Mouse (Mus musculus): ENCODE measurements at regions not wholly inside any gene's neighbourhood (a gene's known extent, or its start where the extent isn't known, plus 50 kb on each side); places are given as distances from the start of the nearest gene placed in this dataset.

- TF ChIP-seq CTCF (IDR thresholded peaks at IDR 0.05 in 2 of 3, conservative IDR thresholded peaks at IDR 0.05 in 1 of 3; ENCODE audit: control insufficient read depth in 1 of 3, insufficient read depth in 1 of 3, low read depth in 2 of 3, low read length in 3 of 3, poor library complexity in 1 of 3, severe bottlenecking in 1 of 3) (no peak), ZC3H11A (IDR thresholded peaks at IDR 0.05; ENCODE audit: low read depth, low read length) (no peak), POLR2A (IDR thresholded peaks at IDR 0.05; ENCODE audit: control insufficient read depth in 1 of 2, insufficient read depth in 1 of 2, low read depth in 1 of 2, low read length in 2 of 2, poor library complexity in 1 of 2) (no peak), ELF1 (IDR thresholded peaks at IDR 0.05; ENCODE audit: low read depth, low read length) (no peak), NRF1 (IDR thresholded peaks at IDR 0.05; ENCODE audit: insufficient read depth, low read depth, low read length, poor library complexity, severe bottlenecking) (no peak), USF2 (IDR thresholded peaks at IDR 0.05; ENCODE audit: borderline replicate concordance in 1 of 2, insufficient read depth in 1 of 2, low read depth in 1 of 2, low read length in 2 of 2) (no peak)
These were observed 124.4 kb downstream of the Polr2m start for GRCm38 (mm10) chr9:71361311-71361710.
